Mouse (Mus musculus) ES-Bruce4 (cell line): Measurements from ENCODE around the gene Gm12355.

Experiments used
- CTCF ChIP-seq: IDR thresholded peaks from one replicate; pipeline ENCODE4 v1.8.1; 2011; ENCODE audit warnings: low read depth, low read length
- EP300 ChIP-seq: IDR thresholded peaks from 2 replicates; pipeline ENCODE4 v1.6.1; 2011; ENCODE audit warnings: low read depth, low read length; ENCODE audit not compliant: insufficient read depth
- POLR2A ChIP-seq: IDR thresholded peaks from one replicate; pipeline ENCODE4 v1.8.1; 2011; ENCODE audit warnings: low read length; ENCODE audit not compliant: insufficient read depth

GRCm38 (mm10) chr11:98637501-98637900, 12.0 kb upstream of the Gm12355 start:
- no peak for TF ChIP-seq EP300
- TF ChIP-seq POLR2A: no peak
- no peak for TF ChIP-seq CTCF
